Mouse (Mus musculus) layer of hippocampus, adult 18-20 months (tissue): ENCODE measurements around the gene Ube4b. TPM values are rescaled to one million over a fixed set of nuclear protein-coding genes. Genes with fewer than 3 reads are reported as not detected.

Source experiments
- DNase-seq, 2 experiments: peaks; one replicate each; pipeline ENCODE4 v3.0.0; 2022; ENCODE audit warnings: low spot score in 2 of 2
- total RNA-seq, 2 experiments: library from RNA; stranded (reverse); gene quantifications; 2 replicates each; pipeline ENCODE4 v1.2.3; 2021

Ube4b gene
- total RNA-seq, 2 experiments from 2014 or later = 102 to 108 TPM

DNA sequence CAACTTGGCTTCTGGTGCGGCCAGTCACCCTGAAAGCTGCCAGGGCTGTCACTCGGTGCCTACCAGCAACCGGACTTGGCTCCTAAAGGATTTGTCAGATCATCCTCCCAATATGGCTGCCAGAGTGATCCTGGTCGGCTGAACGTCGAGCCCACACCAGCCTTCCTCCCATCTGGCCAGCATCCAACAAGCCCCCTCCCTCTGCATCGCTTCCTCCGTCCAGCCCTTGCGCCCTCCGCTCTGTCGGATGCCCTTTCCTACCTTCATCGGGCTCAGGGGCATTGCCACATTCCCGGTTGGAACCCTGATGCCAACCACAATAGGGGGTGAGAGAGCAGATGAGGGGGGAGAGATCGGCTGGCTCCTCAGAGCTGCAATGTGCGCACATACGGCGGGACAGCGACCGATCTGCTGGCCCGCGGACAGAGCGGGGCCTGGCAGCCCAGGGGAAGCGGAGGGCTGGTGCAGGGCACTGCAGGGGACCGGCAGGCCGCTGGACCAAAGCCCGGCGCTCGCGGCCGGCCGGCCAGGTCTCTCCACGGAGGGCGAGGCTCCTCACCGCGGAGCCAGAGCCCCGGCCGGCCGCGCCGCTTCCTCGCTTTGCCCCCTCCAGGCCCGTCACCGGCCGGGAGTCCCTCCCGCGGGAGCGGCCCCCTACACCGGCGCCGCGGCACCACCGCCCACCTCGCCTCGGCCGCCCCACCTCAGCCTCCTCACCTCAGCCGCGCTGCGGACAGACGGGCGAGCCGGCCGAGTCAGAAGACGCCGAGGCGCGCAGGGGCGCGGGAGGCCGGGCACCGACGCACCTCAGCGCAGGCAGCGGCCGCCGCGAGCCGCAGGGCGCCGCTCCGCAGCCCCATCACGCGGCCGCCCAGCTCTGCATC lies 119.6 kb downstream of the Ube4b start:
- DNase-seq = peak; percentile 55 to 75

DNA sequence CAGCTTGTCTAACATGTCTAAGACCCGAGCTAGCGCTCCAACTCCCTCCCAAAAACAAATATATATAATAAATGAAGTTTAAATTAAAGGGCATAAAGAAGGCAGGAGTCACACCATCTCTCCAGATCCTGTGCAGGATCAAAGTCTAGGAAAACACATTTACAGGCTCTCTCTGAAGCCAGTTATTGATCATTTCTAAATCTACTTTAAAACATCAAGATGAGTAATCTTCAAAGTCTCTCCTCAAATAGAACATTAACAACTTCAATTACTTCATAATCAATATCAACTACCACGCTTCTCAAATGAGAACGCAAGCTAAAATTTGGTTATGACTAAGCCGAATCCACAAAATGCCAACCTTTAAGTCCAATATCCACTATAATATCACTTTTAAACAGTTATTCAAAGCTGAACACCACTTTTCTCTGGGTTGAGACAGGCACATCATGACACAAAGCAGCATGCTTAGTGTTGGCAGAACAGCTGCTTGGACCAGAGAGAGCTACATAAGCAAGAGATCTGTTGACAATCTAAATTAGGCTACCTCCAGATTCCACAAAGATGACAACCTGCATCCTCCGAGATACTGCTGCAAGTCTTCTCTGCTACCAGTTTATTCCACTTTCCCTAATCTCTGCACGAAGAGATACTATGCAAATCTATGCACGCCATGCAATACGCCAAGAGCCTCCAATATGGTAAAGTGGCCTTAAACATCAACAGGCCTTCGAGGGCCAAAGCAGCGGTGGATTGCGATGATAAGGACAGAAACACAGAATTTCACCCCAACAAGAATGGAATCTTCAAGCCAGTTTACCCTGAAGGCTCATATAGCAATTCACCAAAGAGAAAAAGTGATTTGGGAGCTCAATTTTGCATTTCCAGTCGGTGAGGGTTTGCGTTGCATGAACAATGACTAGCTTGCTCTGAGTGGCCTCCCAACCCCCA lies 120.5 kb downstream of the Ube4b start:
- peak in 1 of 2 experiments; percentile 47 for DNase-seq

DNA sequence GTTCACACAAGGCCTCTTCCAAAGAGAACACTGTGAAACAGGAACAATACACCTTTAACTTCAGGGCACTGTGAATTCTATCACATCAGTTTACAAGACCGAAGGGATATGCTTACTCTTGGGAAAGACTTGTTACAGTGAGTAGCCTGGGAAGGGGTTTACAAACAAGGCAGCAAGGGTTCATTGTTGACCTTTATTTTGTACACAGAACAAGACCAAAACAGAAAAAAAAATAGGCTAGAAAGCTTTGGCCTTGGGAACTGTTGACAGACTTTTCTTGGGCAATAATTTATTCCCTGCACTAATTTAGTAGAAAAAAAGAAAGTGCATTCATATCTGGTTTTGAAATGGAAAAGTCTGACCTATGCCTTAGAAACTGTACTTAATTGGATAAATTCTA lies 122.1 kb downstream of the Ube4b start:
- no peak for DNase-seq

DNA sequence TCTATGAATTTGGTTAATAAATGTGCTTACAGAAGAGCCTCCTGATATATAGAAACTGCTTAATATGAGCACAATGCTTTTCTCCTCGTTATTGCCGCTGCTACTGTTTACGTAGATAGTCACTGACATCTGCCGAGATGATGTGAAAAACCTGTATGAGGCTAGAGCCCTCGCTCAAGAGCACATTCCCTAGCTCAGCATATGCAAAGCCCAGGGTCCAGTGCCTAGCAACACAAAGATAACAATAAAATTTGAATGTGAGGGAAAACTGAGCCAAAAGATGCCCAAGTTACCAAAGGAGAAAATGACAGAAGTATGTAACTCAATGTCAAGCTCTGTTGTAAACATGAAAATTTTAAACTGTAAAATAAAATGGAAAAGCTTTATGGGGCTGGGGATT lies 123.0 kb downstream of the Ube4b start:
- no peak for DNase-seq

DNA sequence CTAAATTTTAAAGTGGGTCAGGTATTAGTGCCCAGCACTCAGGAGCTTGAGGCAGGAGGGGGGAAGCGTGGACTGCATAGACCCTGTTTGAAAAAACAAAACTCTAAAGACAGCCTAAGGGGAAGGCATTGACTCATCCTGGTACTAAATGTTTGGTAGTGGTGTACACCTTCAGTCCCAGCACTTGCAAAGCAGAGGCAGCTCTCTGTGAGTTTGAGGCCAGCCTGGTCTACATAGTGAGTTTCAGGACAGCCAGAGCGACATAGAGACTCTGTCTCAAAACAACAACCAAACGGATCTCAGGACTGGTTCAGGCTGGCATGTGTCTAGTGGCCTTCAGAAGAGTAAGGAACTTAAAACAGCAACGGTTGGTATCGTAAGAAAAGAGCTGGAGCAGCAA lies 123.8 kb downstream of the Ube4b start:
- DNase-seq = no peak

DNA sequence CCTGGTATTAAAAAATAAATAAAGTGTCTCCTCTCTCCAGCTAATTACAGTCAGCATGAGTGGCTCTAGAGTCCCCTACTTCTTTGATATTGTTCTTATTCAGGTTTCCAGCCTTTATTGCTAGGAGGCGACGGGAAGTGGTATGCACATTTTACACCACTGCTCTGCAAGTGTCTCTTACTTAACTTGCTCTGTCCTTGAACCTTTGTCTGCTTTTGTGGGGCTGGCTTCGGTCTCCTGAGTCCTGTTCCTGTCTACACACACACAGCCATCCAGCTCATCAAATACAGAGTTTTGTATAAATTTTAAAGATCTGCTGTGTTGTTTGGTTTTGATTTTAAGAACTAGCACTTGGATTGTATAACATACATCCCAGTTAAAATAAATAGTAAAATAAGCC lies 124.4 kb downstream of the Ube4b start:
- DNase-seq = no peak

DNA sequence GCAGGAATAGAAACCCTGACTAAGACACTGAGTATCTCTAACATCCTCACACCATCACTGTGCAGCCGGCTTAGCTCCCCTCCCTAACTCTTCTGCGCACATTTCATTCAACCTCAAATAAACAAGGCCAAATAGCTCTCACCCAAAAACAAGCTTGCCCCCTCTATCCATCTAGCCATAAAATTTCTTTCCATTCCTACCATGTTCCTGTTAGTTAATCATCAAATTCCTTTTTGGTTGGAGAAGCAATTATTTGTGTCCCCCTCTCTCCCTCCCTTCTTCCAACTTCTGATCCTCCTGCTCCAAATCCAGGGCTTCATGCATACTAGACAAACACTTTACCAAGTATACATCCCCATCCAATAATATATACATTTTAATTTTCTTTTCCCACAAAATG lies 130.0 kb downstream of the Ube4b start:
- no peak for DNase-seq

DNA sequence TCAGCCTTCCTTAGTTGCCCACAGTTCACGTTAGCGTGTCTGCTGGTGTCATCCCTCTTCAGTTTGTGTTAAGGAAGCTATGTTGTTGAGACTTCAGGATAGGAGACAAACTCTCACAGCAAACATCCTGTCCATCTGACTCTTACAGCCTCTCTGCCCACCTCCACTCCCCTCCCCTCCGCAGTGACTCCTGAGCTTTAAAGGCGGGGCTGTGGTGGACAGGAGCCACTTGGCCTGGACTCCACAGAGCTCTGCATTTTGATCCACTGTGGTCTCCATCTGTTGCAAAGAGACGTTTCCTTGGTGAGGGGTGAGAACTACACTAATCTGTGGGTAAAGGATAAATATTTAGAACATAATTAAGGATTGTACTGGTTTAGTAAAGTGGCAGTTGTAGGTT lies 133.6 kb downstream of the Ube4b start:
- no peak for DNase-seq

DNA sequence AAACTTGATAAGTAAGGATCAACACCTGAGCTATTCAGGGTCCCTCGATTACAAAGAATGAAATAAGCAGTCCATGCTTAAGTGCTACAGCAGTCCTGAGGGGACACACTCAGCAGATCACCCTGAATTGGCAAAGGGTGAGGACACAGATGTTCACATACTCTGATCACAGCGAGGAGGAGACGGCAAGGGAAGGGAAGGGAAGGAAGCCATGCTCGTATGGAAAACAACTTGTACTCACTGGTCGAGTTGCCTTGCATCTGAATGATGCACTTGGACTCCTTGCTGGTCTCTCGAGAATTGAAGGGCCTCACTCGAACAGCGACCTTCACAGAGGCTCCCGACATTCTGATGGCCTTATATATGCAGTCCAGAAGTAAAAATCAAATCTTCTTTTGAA lies 135.5 kb downstream of the Ube4b start:
- no peak for DNase-seq

DNA sequence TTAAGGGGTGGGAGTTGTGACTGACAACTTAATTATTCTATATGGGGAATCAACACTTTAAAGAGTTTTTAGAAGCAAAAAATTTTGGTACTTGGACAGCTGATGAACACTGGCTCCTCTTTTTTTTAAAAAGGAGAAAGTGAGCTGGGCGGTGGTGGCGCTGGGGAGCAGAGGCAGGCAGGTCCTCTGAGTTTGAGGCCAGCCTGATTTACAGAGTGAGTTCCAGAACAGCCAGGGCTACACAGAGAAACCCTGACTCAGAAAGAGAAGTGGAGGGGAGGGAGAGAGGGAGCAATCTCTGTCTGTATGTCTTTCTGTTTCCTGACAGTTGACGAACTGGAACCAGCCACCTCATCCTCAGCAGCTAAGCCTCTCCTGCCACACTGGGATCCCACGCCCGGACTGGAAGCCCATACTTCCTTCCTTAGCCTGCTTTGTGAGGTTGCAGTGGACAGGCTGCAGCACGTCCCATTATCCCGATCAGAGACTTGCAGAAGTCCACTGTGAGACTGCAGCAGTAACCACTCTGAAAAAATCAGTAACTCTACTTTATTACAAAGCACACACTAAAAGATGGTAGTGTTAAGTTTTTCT lies 136.3 kb downstream of the Ube4b start:
- DNase-seq = no peak

DNA sequence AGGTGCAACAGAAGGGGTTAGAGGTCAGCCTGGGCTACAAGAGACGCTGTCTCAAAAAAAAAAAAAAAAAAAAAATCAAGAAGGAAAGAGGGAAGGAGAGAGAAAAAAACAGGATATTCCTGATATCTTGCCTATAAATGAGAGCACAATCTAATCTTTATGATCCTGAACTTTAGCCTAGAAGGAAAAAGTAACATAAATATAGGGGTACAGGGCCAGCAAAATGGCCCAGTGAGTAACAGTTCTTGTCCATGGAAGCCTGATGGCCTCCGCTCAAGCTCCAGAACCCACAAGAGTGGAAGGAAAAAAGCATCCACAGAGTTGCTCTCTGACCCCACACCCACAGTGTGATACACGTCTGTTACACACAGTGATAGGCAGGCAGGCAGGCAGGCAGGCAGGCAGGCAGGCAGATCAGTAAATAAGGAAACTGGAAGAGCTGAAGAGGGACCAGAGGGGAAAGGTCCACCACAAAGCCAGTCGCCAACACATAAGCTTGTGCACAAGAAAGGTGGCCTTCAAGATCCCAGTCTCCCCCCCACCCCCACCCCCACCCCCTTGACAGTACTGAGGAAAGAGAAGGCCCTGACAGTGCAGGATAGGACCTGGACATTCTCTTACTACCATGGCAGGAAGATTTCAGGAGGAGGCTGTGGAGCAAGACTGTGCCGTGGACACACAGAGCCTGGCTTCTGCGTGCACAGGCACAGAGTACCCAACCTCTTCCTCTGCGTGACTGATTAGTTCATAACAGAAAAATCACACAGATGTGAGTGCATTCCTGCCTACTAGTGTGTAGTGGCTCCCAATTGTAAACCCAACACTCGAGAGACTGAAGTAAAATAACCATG lies 140.0 kb downstream of the Ube4b start:
- DNase-seq = no peak

DNA sequence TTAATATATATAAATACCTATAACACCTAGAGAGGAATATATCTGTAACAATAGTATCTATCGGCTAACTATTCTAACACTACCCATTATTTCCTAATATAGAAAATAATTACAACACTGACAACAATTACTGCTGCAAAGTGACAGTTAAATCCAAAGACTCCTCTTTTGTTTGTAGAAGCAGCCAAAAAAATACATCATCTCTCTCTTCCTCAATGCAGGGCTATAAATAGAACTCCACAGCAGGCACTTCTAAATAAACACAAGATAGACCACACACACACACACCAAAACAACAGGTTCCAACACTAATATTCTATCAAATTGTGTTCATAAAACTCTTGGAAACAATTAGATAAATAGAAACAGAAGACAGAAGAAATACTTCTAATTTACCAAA lies 140.9 kb downstream of the Ube4b start:
- DNase-seq = no peak

DNA sequence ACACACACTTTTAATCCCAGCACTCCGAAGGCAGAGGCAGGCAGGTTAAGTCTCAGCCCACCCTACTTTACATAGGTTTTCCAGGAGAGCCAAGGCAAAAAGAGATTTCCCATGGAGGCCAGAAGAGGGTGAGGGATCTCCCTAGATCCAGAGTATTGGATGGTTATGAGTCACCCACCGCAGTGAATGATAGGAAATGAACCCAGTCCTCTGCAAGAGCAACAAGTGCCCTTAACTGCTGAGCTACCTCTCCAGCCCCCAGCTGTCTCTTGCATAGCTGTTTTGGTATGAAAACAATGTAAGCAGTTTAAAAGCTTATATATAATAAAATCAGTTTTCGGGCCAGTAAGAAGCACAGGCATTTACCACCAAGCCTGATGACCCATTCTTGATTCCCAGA lies 143.5 kb downstream of the Ube4b start:
- no peak for DNase-seq

DNA sequence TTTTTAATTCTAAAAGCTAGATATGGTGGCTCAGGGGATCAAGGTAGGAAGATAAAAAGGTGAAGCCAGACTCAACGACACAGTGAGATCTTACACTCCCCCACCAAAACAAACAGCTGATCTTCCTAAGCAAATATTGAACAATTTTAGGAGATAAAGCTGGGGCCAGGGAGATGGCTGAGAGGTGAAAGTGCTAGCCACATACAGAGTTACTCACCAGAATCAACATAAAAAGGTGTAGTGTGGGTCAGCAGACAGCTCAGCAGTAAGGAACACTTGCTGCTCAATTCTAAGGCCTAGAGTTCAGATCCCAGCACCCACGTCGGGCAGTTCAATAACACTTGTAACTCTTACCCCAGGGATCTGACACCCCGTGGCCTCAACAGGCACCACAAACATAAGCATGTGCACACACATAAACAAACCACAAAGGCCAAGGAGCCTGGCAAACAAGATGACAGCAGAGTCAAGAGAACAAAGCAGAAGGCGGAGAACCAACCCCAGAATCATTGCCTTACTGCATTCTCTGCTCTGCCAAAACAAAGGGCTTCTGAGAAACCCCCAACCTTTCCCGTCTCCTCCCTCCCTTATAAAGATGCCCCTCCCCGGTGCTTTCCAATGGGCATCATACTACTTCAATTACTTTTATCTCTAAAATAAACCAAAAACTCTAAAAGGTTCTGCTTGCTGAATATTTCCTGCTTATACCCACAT lies 144.4 kb downstream of the Ube4b start:
- DNase-seq = no peak

Other genes starting within 250 kb of the Ube4b start
- gene Kif1b, start 119.1 kb downstream of the Ube4b start, total RNA-seq = 100 to 1,000 TPM; 383 to 410 TPM
- gene Rbp7, start 28.2 kb upstream of the Ube4b start, total RNA-seq = not detected
- gene Tmem274, start 50.6 kb upstream of the Ube4b start, total RNA-seq = not detected
- 1 to 10 TPM; 7.7 to 9.5 TPM for gene Nmnat1, start 58.5 kb upstream of the Ube4b start, total RNA-seq
- 10 to 100 TPM; 14.1 to 14.2 TPM for gene Lzic, start 58.5 kb upstream of the Ube4b start, total RNA-seq
- gene Ctnnbip1, start 91.5 kb upstream of the Ube4b start, total RNA-seq = 10 to 100 TPM; 29.6 to 33.4 TPM
- gene Clstn1, start 159.7 kb upstream of the Ube4b start, total RNA-seq = 100 to 1,000 TPM; 839 to 867 TPM